Mouse (Mus musculus): Measurements from ENCODE around the gene Rab33b.

DNA sequence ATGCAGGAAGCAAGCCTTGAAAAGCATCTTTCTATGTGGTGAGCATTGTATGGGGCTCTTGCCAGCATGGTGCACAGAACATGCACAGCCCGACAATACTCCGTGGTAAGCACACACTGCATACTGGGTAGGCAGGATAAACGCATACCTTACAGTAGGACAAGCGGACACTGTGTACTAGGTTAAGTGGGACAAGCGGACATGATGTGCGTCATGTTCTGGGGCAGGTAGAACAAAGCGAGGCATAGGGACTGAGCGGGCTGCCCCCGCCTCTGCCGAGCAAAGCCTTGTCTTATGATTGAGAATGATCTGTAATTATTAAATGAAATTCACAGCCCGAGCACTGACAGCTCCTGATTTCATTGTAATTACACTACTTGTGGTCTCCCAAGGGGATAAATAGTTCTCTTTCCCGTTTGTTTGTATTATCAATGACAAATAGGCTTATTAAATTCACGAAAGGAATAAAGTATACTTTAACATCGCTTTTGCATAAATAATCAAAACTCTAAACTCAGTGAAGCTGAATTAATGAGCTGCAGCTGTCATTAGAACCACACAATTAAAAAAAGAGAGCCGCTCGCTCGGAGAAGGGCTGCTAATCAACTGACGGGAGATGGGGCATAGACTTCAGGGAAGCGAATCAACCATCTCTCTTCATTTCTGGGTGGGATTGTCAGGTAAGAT lies 60.9 kb downstream of the Rab33b start:
- no peak for TF ChIP-seq CTCF (IDR thresholded peaks at IDR 0.05; ENCODE audit: low read depth)
- no peak for TF ChIP-seq EP300 (IDR thresholded peaks at IDR 0.05; ENCODE audit: low read depth)
